Mouse (Mus musculus) hematopoietic stem cell, adult 5-6 weeks (primary cell): ENCODE measurements around the gene Rassf7. TPM values are rescaled to one million over a fixed set of nuclear protein-coding genes. Genes with fewer than 3 reads are reported as not detected.

ENCODE experiments used
- ATAC-seq, 2 experiments: fragments of 125-278 bp in 1 of 2; replicated peaks in 1 of 2; 2 replicates each; pipeline ENCODE4 v1.8.0; 2016 to 2017; ENCODE audit warnings: inconsistent platforms in 2 of 2, mild to moderate bottlenecking in 2 of 2, moderate number of reproducible peaks in 2 of 2, low read depth in 1 of 2, moderate TSS enrichment in 1 of 2; ENCODE audit not compliant: low FRiP score in 2 of 2, poor library complexity in 2 of 2, severe bottlenecking in 2 of 2, insufficient read depth in 1 of 2, low TSS enrichment in 1 of 2
- total RNA-seq: library from RNA; stranded (forward); fragments of 172-1452, 232-1000 nt; gene quantifications from 2 replicates; pipeline ENCODE4 v1.2.3, GENCODE M21; 2017

Rassf7 gene
- 4.9 and 5.1 TPM in 2 replicates for total RNA-seq

DNA sequence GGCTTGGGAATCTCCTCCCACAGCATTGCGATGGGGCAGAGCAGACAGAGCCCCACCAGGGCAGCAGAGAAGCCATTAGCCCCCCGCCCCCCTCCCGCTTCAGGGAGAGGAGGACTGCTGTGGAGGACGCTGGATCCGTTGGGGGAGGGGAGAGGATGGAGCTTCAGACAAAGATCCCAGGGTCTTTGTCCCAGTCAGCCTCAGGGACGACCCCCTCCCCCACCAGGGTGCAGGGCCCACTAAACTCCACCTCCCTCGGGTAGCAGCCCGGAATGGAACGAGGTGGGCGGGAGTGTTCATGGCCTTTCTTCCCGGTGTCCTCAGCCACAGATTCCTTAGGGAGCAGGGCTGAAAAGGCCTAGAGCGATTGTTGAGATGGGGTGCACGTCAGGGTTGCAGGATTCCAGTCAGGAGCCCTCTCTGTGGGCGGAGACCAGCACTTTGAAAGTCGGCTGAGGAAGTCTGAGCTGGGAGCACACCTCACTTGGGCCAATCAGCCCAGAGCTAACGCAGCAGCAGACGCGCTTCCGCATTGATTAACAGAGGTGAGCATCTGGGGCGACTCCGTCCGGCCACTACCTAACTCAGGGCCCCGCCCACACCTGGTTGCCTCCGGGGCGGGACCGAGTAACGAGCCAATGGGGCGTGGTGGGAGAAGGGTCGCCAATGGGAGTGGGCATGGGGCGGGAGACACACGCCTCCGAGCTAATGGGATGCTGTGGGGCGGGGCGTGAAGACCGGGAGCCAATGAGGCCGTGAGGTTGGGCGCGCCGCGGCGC, at the start of gene Rassf7:
Gene Rassf7 (plus strand): TSS at position 760 of the 779 bp plus-strand sequence.
- peak; percentile 96 to 98 for ATAC-seq

DNA sequence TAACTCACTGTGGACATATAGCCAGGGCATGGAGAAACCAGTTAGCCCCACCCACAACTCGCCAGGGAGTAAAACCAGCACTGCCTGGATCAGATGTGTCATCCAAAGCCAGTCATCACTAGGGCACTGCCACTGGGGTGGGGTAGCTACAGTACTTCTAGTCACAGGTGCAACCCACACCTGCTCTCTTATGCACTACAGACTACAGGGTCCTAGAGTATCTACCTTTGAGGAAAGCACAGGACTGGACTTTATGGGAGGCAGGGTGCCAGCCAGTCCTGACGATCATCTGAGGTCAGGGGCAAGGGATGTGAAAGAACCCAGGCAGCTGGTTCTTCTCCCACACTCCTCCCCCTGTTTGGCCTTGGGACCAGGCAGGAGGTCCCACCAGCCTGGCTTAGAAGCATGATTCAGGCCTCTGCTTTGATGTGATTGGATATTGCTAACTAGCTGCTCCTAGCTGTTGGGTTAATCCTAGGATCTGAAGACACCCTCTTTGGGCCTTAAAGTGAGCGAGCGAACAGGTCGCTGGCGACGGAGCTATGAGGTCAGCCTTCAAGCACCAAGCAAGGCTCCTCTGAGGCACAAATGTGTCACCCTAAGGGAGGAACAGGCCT, 47.7 kb upstream of the Rassf7 start:
- no peak for ATAC-seq

DNA sequence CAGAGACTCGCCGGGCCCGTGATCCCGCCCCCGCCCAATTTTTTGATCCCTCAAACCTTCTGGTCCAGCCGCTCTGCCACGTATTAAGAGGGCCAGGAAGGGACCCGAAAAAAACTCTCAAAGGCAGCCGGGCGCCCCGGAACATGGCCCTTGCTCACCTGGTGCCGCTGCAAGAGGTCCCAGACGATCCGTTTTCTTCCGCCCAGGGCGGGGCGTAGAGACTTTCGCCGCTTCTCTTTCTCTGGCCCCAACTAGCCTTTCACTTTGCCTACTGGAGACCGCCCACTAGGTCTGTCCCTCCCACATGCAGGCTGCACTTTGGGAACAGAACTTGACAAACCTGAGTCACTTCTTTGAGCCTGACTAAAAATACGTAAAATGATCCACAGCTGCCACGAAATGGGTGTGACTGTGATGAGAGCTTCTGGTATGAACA, 47.1 kb upstream of the Rassf7 start:
- ATAC-seq = peak; percentile 57 to 66

DNA sequence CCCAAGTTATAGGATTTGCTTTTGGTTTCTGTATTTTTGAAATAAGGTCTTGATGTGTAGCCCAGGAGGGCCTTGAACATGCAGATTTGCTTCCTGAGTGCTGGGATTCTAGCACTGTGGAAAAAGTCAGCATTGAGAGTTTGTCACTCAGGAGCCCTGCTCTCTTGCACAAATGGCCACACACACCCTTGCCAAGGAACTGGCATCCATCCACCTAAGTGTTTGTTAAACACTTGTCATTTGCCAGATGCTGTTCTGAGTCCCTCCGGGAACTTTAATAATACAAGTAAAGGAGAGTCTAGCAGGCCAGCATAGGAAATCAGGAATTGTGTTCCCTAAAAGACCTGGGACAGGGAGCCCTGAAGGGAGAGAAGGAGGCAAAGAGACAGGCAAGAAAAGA, 46.4 kb upstream of the Rassf7 start:
- no peak for ATAC-seq

DNA sequence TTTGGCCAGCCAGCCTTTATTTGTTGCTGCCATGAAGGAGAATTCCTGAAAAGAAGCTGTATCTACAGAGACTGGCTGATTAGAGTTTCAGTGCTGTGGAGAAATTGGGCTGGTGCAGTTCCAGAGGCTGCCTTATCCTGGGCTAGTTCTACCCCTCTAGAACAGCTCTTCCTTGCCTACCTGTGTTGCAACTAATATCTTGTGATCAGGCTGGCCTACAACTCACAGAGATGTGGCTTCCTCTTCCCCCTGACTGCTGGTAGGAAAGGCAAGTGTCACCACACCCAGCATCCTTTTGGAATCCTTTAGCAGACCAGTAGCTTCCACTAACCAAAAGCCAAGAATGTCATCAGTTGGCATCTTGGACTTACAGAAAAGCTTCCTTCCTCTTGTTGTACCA, 45.8 kb upstream of the Rassf7 start:
- ATAC-seq = no peak

DNA sequence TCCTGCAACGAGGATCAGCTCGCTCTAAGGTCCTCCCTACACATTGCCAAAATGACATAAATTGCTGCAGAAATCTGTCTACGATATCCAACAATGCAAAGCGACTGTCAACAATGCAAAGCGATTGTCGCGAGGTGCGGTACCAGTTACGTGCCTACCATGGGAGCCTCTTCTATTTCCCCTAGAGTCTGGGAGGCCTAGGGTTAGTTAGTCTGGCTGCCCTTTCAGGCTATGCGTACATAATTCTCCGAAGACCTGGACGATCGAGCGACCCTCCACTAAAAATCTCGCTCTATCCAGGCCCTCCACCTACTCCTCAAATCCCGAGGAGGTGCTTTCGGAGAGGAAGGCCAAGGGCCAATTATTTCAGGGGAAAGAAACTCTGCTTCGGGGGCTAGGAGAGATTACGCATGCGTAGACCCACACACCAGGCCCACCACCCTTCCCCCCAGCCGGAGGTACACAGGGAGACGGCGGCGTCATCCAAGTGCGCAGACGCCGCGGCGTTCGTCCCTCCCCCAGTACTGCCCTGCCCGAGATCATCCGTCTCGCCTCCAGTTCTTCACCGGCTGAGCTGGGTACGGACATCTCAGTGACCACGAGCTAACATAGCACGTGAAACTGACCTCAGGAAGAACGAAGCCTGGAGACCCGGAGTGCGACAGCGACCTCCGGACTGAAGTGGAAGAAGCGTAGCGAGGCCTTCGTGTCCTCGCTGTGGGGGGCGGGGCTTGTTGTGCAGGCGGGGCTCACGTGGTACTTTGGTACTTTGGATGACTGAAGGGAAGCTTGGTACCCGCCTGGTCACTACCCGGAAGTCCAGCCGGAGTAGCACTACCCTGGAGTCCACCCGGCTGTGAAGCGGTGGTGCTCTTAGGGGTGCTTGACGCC, 43.3 kb upstream of the Rassf7 start, which contains the start of gene Rnh1:
Gene Rnh1 (minus strand): TSS at position 742 of the 891 bp plus-strand sequence.
- ATAC-seq = peak; percentile 85 to 86

DNA sequence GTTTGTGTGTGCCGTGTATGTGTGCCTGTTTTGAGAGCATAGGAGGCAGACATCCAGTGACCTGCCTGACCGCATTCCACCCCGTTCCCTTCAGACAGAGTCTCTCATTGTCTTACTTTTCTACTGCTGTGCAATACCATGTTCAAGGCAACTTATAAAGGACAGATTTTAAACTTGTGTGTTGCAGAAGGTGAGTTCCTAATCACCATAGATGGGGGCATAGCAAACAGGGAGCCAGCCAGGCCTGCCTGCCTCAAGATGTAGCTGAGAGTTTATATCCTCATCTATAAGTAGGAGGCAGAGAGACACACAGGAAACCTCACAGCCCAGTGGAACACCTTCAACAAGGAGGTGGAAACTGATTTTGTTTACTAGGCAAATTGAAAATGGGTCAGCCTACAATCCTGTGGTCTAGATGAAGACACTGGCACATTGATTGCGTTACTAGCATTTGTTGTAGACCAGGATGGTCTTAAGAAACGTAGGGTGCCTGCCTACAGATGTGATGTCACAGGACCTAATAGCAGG, 42.3 kb upstream of the Rassf7 start:
- no peak for ATAC-seq

DNA sequence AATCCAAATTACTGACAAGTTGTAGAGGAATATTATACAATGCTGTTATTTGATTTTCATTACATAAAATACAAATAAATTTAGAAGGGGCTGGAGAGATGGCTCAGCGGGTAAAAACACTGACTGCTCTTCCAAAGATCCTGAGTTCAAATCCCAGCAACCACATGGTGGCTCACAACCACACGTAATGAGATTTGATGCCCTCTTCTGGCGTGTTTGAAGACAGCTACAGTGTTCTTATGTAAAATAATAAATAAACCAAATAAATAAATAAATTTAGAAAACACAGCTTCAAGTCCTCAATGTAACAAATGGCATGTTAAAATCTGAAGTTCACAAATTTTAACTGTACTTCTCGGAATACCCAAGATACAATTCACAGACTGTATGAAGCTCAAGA, 40.6 kb upstream of the Rassf7 start:
- ATAC-seq = no peak

DNA sequence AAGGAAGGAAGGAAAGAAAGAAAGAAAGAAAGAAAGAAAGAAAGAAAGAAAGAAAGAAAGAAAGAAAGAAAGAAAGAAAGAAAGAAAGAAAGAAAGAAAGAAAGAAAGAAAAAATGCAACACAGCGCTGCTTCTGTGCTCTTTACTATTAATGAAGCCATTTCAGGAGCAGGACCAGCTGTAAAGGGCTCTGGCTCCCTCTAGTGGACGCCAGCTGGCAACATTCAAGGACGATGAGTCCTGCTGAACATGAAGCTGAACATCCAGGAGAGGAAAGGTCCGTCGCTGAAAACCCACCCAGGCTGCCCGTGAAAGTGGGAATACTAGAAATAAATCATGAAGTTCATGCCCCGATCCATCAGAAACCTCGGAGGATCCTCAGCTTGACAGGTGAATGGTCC, 39.5 kb upstream of the Rassf7 start:
- peak; percentile 48 to 62; a peak in 1 of 4 replicates for ATAC-seq

DNA sequence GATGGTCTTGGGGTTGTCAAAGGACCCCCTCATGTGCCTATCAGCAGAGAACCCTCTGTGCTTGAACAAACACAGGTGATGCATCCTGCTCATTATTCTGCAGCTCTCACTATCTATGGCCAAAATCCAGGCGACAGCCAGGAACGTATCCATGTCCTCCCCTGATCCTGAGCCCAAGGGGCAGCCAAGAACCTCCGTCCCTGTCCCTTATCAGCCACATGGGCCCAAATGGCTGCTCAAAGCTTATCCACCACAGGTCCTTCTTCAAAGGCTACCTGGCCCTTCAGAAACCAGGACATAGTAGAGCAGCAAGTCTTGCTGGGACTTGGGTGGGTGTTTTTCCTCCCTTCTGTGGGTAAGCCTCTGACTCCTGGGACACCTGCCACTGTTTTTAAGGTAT, 27.5 kb upstream of the Rassf7 start:
- no peak for ATAC-seq

DNA sequence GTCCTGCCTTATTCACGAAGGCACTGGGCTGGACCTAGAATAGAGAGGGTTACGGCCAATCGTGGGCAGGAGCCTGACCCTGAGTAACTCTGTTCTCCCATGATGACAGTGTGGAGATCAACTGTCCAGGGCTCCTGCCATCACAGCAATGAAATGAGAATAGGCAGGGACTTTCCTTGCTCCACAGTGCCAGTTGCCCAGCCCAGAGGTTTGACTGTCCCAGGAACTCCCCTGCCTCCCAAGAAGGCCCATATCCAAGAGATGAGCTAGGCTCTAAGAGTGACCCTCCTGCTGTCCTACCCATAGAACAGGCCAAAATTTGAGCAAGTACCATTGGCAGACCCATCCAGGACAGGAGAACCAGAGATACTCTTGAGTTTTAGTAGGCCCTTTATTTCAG, 26.9 kb upstream of the Rassf7 start:
- ATAC-seq = no peak

DNA sequence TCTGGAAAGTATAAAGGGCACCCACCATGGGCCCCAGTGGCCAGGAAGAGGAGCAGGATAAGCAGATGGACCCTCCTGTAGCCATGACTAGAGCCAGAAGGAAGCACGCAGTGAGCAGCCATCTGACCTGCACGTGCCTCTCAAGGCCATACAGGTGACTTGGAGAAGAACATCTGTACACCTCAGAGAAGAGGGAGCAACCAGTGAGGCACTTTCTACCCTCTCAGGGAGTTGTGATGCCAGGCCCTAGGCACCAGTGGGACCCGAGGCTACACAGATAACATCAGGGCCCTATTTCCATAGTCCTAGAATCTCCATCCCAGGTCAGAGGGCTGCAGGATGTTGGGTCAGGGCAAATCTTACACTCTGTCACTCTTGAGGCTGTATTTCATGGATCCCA, 25.4 kb upstream of the Rassf7 start:
- ATAC-seq = no peak

DNA sequence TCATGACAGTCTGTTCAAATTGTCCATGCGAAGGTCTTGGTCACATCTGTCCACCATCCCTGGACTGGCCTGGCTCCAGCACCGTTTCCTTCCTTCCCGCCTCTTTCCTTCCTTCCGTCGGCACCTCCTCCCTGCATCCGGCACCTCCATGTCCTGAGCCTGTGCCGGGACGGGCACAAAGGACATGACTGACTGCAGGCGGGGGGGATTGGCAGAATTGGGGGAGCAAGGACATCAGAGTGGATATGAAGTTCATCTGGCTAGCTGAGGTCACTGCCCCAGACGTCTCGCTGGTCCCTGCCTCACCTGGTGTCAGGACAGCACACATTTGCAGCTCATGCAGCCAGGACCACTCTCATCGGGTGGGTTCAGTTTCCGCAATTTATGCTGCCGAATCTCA, 24.6 kb upstream of the Rassf7 start:
- no peak for ATAC-seq

DNA sequence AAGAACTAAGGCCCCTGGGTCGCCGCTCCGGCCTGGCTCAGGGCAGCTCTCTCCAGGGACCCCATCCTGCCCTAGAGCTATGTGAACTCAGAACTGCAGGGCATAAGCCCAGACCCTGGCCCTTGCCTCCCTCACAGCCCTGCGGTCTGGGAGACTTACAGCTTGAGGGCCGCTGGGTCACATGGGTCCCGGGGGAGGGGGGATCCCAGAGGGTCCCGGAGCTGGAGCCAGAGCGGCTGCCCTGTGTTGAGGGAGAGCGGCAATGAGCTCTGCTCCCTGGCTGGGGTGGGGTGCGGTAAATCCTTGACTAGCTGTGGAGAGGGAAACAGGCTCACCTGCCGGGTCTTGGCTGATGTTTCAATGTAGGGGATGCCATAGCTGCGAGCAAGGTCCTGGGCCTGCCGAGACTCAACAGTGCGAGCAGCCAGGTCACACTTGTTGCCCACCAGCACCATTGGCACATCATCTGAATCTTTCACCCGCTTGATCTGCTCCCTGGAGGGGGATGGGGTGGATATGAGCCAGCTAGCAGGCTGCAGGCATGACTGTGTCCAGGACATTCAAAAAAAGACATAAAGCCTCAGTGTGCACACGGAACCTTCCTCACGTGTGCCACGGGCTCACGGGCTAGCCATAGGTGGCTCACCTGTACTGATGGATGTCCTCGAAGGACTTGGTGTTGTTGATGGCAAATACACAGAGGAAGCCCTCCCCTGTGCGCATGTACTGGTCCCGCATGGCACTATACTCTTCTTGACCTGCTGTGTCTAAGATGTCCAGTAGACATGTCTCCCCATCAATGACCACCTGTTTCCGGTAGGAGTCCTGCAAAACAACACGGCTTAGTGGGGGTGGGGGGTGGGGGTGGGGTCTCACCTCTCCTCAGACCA, 23.6 kb upstream of the Rassf7 start:
- ATAC-seq = no peak

DNA sequence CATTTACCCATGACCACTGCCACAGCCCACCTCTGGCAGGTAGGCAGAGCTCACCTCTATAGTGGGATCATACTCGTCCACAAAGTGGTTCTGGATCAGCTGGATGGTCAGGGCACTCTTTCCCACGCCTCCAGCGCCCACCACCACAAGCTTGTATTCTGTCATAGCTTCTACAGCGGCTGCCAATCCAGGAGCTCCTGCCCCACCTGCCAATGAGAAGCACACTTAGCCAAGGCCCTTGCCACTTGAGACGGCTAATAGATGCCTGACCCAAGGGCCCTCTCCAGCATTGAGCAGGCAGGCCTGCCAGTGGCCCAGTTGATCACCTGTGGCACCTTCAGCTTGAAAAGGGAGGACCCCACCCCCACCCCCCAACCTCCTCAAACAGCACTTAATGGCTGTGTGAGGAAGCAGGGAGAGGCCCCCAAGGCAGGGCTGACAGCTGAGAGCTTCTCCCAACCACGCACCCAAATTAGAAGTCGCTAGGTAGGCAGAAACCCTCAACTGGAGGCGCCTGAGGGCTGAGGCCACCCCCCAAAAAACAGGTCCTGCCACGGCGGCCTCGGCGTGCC, 22.8 kb upstream of the Rassf7 start:
- no peak for ATAC-seq

DNA sequence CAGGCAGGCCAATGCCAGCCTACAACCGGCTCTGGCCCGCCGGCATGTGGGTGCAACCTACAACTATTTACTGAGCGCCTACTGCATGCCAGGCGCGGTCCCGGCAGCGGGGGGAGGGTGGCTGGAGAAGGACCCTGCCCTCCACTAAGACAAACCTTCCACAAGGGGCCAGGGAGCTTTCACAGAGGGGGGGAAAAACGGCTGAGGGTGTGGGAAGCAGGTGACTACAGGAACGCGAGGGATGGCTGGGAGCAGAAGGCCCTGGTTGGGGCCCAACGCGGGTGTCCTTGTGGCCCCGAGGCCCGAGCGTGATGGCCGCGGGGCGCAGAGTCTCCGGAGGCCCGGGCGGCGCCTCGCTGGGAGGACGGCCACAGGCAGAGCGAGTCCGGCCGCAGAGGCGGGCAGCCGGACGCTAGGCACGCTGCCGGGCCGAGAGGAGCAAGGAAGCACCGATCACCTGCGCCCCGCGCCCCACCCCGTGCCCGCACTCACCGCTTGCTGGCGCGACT, 22.3 kb upstream of the Rassf7 start:
- ATAC-seq = no peak
